24 mouse cellular contexts compared by ENCODE assay signal in genomic region chr1:68150572-68150971, GRCm38 (mm10).
DNase-seq lines count a peak whose midpoint lies in the region; ATAC-seq and TF ChIP-seq lines count a peak whose summit lies in the region.
"Had no signal": no experiment of that assay in that cellular context is flagged by ENCODE, and none has a peak within 500 bp of the region (broad histone marks: within the 10 kb centered on the region; RNA-seq: fewer than 3 reads in every experiment).

No protein-coding gene starts in this region.

- no peak overlapping the region for H3K9ac ChIP-seq in kidney, postnatal 0 days (ENCODE audit: low read depth, low read length)
- no peak overlapping the region for H3K9ac ChIP-seq in kidney, embryonic 14.5 days (ENCODE audit: low read depth, low read length)
- H3K9ac ChIP-seq: forebrain, postnatal 0 days; heart, embryonic 15.5 days; limb, embryonic 15.5 days; liver, embryonic 14.5 days had no signal

- TF ChIP-seq CTCF in kidney, postnatal 0 days (IDR thresholded peaks at IDR 0.05; ENCODE audit: low read depth): peak; percentile 58

- H3K4me1 ChIP-seq in kidney, postnatal 0 days (replicated peaks; ENCODE audit: insufficient read depth, low read length): no peaks in the 10 kb centered on the region
- no peaks in the 10 kb centered on the region for H3K4me1 ChIP-seq in kidney, embryonic 14.5 days (ENCODE audit: control insufficient read depth, insufficient read depth, low read length)
- H3K4me1 ChIP-seq: heart, embryonic 15.5 days; hindbrain, embryonic 10.5 days; limb, embryonic 15.5 days had no signal

- H3K4me3 ChIP-seq in kidney, postnatal 0 days (replicated peaks; ENCODE audit: low read depth, low read length): no peak overlapping the region
- no peak overlapping the region for H3K4me3 ChIP-seq in kidney, embryonic 14.5 days (ENCODE audit: low read length)
- H3K4me3 ChIP-seq: heart, embryonic 15.5 days; hindbrain, embryonic 10.5 days; limb, embryonic 15.5 days had no signal

- no peak overlapping the region for H3K27ac ChIP-seq in kidney, postnatal 0 days
- no peak overlapping the region for H3K27ac ChIP-seq in kidney, embryonic 14.5 days (ENCODE audit: low read depth, low read length)
- H3K27ac ChIP-seq: heart, embryonic 15.5 days; hindbrain, embryonic 10.5 days; limb, embryonic 15.5 days; liver, embryonic 14.5 days had no signal

- DNase-seq in embryo, embryonic 11.5 days (ENCODE audit: low read depth, low spot score): peak; percentile 1
- no peak for DNase-seq in embryo, embryonic 11 days
- peak; percentile 18 for DNase-seq in kidney, postnatal 0 days (ENCODE audit: low spot score)
- DNase-seq in left cerebral cortex, postnatal 4 days: peak; percentile 6
- DNase-seq in left cerebral cortex, postnatal 10 days (ENCODE audit: extremely low spot score in 1 of 2, low spot score in 2 of 2): no peak
- peak; percentile 4 for DNase-seq in ZHBTc4 (ENCODE audit: low read depth, low spot score)
- no peak for DNase-seq in urinary bladder, postnatal 4 days (ENCODE audit: low spot score in 2 of 2)
- DNase-seq: adrenal gland, postnatal 10 days; cerebellum, adult 18-20 months; cerebellum, postnatal 25 days; forebrain, postnatal 0 days; gastrocnemius, postnatal 25 days; heart, adult 18-20 months; kidney, adult 9 months; right cerebral cortex, postnatal 4 days; thymus, postnatal 25 days had no signal

- no peaks in the 10 kb centered on the region for H3K27me3 ChIP-seq in kidney, postnatal 0 days (ENCODE audit: insufficient read depth, low read length)
- no peaks in the 10 kb centered on the region for H3K27me3 ChIP-seq in kidney, embryonic 14.5 days (ENCODE audit: control insufficient read depth, insufficient read depth, low read length)
- H3K27me3 ChIP-seq: heart, embryonic 15.5 days; limb, embryonic 15.5 days had no signal

- no peaks in the 10 kb centered on the region for H3K9me3 ChIP-seq in kidney, postnatal 0 days (replicated peaks; ENCODE audit: low read length)
- H3K9me3 ChIP-seq in kidney, embryonic 14.5 days (ENCODE audit: control insufficient read depth, low read length): no peaks in the 10 kb centered on the region
- H3K9me3 ChIP-seq: G1E; heart, embryonic 15.5 days; hindbrain, embryonic 10.5 days; limb, embryonic 15.5 days had no signal

- no peak overlapping the region for H3K4me2 ChIP-seq in kidney, postnatal 0 days (ENCODE audit: low read length)
- no peak overlapping the region for H3K4me2 ChIP-seq in kidney, embryonic 14.5 days (replicated peaks; ENCODE audit: low read depth, low read length)
- H3K4me2 ChIP-seq: heart, embryonic 15.5 days; limb, embryonic 15.5 days; midbrain, embryonic 11.5 days had no signal

- intact Hi-C loops in left cerebral cortex, postnatal 4 days (cut with DNase I): no loop called here
- intact Hi-C loops in left cerebral cortex, postnatal 10 days (cut with DNase I): no loop called here

- 85% methylated on average over 2 of the region's 2 CpGs for WGBS in kidney, postnatal 0 days
- WGBS in kidney, embryonic 14.5 days: 91% methylated on average over 2 of the region's 2 CpGs

- no peak for ATAC-seq in kidney, postnatal 0 days (replicated peaks; ENCODE audit: low FRiP score, low read depth)
- no peak for ATAC-seq in kidney, embryonic 14.5 days (ENCODE audit: low FRiP score, low TSS enrichment)
- ATAC-seq: CD4-positive, CD25-positive, alpha-beta regulatory T cell, adult 4 months; forebrain, postnatal 0 days had no signal

- H3K36me3 ChIP-seq in kidney, postnatal 0 days (ENCODE audit: insufficient read depth, low read length): no peaks in the 10 kb centered on the region
- H3K36me3 ChIP-seq in kidney, embryonic 14.5 days (ENCODE audit: control insufficient read depth, insufficient read depth, low read length): no peaks in the 10 kb centered on the region
- H3K36me3 ChIP-seq: G1E; heart, embryonic 15.5 days; hindbrain, embryonic 10.5 days; limb, embryonic 15.5 days had no signal

Comparison
In these comparisons a context has a peak if more than half of its experiments do, and no peak if none do; other contexts are left out.
1. DNase-seq: peak in embryo, embryonic 11.5 days (single experiment), kidney, postnatal 0 days (single experiment), left cerebral cortex, postnatal 4 days (single experiment) and ZHBTc4 (single experiment); none in embryo, embryonic 11 days (single experiment), left cerebral cortex, postnatal 10 days (0 of 2) and urinary bladder, postnatal 4 days (0 of 2).